Mouse (Mus musculus): ENCODE measurements around the gene Shisa6.
A peak's percentile ranks its signal among the peaks of the same experiment; 100 is the strongest.

Gene Shisa6

DNA sequence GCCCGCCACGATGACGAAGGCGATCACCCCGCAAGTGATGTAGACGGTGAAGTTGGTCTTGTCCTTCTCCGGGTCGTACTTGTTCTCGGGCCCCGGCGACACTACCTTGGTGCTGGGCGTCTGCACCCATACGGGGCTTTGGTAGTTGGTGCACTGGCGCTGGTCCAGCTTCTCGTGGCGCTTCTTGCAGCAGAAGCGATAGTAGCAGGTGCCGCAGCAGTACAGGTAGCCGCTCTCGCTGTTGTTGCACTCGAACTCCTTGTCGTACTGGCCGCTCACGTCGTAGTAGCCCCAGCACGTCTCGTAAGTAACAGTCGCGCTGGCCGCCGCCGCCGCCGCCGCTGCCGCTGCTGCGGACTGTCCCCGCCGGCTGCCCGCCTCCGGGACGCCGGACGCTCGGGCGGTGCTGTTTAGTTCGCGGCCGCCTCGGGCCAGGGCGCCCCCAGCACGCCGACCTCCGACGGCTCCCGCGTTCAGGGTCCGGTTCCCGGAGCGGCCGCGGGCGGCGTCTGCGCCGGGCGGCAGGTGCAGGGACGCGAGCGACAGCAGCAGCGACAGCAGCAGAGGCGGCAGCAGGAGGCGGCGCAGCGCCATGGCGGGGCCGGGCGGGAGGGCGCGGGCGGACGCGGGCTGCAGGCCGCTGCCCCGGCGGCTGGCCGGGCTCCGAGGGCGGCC lies at the start of gene Shisa6:
TSS of gene Shisa6 (minus strand) at position 594 of the 675 bp plus-strand sequence.
- DNase-seq (ENCODE audit: low spot score in 2 of 2) = peak in 1 of 2 experiments; percentile 19

DNA sequence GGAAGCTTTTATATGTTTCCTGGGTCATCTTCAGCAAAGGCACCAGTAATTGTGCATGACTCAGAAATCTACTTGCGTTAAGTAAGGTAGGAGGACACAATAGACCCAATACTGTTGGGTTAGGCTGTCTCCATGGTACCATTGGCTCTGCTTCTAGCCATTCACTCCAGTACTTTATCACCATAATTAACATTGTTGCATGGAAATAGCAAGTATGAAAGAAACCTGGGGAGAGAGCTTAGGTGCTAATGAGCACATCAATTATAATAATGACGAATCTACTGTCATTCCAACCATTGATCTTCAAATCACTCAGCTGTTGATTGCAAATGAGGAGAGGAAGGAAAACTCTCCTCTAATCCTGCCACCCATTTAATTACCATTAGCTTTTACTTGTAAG lies 48.1 kb upstream of the Shisa6 start:
- no peak for DNase-seq (ENCODE audit: low spot score in 2 of 2)

DNA sequence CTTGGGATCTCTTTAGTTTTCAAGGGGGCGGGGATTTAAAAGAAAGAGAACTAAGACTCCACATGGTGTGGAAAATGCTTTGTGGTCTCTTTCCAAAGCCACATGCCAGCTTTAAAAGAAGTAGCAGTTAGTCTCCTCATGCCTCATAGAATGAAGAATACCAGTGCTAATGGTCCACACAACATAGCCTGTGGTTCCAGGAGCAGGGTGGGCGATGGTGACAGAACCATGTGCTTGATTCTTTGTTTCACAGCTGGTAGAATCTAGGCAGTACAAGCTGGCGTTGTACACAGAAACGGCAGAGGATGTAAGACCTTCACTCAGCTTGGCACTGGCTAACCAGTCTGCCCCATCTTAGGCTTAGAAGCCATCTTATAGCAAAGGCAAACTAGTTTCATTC lies 43.3 kb upstream of the Shisa6 start:
- DNase-seq (ENCODE audit: low spot score in 2 of 2) = no peak

DNA sequence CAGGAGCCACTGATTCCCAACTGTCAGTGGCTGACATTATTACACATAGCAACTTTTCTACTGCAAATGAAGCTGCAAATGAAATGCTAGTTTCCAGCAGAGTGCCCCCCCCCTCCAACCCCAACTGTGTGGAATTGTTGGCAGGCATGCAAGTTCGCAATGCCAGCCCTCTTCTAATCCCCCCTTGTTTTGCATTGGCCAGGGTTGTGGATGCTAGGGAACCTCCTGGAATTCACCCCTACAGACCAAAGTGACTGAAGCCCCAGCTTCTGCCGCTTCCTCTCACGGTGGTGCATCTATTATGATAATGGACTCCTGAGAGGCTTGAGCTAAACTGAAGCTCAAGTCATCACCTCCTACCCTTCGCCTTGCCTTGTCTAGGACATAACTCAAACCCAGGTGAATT lies 42.6 kb upstream of the Shisa6 start:
- DNase-seq (ENCODE audit: low spot score in 2 of 2) = no peak

DNA sequence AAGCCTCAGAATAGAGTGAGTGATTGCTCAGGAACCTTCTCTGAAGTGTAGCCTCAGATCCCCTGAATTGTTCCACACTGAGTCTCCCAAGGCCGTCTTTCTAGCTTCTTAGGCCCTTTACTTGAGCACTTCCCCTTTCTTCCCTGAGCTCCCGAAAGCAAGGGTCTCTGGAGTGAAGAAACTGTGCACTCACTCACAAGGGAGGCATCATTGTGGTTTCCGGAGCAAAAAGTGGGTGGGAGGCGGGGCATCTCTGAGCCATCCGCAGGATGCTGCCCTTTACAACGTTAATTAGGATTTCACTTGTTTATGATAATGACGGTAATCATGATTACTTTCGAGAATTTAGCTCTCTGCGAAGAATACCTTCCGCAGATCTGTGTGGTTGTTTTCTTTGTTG lies 41.6 kb upstream of the Shisa6 start:
- DNase-seq (ENCODE audit: low spot score in 2 of 2) = no peak

DNA sequence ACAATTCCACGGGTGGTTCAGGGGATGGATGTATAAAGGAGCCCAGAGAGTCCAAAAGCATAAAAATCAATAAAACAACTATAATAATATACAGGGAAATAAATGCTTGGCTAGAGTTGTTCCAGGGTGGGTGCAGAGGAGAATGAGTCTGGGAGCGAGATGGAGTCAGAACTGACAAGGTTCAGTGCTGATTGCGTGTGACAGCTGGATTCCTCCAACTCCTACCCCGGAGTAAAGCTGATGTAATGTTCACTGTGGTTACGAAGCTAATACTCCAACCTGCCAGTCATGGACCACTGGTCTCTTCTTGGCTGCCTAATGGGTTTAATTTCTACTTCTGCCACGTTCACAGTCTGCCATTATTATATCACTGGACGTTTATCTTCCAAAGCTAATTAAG lies 36.5 kb upstream of the Shisa6 start:
- DNase-seq (ENCODE audit: low spot score in 2 of 2) = no peak

DNA sequence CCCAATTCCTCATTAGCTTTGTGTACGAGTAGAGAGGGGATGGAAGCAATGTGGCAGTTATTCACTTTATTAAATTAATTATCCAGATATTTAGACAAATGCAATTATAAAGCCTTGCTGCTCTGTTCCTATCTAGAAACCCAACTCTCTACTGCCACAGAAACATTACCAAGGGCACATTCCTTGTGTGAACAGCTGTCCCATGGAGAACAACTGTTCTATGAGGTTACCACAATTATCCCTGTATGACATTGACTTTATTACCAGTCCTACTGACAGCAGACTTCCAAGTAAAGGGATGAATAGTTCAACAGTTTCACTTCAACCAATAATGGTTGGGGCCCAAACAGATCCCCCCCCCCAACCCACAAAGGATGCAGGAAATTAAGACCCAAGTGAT lies 12.1 kb upstream of the Shisa6 start:
- no peak for DNase-seq (ENCODE audit: low spot score in 2 of 2)

DNA sequence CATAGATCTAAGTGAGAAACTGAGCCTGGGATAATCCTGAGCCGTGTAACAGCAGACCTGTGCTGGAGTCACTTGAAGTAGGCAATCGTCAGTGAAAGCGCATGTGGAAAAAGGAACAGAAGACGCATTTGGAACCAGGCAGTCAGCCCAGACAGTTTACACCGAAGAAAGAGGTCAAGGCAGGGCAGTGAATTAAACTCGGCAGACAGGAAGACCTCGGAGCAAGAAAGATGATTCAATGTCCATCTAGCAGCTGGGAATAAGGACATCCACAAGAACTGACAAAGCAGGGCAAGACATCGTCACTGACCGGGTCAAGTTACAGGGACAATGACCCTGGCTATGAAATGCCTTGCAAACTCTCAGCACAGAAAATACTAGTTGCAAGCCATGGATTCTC lies 10.1 kb upstream of the Shisa6 start:
- DNase-seq (ENCODE audit: low spot score in 2 of 2) = no peak

DNA sequence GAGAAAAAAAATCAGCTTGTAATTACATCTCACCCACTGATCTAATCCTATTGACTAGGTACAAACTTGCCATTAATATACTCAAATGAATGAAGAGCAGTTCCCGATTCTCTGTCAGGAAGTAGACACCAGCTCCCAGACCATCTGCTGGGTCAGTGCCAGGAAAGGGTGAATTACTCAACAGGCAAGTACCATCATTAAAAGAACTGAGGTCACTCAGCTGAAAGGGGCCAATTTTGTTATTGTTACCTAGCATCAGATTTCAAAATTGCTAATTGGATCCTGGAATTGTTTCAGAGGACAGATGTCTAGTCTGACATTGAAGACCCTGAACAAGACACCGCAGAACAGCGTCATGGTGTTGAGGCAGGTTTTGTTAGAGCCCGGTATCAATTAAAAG lies 9.4 kb upstream of the Shisa6 start:
- no peak for DNase-seq (ENCODE audit: low spot score in 2 of 2)

DNA sequence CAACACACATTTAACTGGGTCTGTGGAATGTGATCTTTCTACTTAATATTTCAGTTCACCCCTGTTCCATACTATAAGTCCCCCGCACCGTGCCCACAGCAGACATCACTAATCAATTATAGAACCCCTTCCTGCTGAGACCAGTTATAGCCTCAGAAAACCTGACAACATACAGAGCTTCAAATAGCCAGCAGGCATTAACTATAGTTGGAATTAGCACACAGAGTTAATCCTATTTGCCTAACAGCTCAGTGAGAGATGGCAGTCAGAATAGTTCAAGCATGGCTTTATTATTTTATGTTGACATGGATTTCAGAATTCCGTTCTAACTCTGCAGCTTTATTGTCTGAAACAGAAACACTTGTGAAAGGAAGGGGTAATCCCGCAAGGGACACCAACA lies 8.5 kb upstream of the Shisa6 start:
- no peak for DNase-seq (ENCODE audit: low spot score in 2 of 2)

DNA sequence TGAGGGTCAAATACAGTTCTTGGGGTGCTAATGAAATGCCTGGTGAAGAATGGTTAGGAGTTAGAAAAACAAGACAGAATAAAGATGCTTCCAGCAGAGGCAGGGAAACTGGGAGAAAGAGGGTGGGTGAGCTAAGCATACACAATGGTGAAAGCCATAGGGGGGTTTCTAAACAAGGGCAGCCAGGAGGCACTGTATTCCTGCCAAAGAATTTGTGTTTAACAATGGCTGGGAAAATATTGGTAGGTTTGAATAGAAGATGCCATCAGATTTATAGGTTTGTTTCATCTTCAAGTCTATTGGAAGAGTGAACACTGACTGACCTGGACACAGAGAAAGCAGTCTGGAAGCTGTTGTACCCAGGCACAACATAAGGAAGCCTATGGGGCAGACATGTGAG lies 2.4 kb upstream of the Shisa6 start:
- DNase-seq (ENCODE audit: low spot score in 2 of 2) = no peak

DNA sequence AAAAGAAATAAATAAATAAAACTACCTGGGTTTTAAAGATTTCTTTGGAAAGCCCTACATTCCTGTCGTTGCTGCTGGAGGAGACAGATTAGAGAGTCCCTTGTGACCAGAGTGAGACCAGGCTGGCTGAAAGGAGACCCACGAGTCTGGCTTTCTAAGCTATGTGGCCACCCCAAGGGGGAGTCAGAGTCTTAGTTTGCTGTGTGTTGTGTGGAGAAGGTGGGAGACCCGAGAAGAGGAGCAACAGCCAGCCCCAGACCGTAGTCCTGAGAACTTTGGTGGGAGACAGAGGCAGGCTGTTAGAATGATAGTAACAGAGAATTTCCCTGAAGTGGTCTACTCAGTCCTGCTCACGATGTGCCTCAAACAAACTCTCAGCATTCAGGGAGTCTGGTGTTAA lies 1.6 kb upstream of the Shisa6 start:
- peak in 1 of 2 experiments; percentile 17 for DNase-seq (ENCODE audit: low spot score in 2 of 2)

DNA sequence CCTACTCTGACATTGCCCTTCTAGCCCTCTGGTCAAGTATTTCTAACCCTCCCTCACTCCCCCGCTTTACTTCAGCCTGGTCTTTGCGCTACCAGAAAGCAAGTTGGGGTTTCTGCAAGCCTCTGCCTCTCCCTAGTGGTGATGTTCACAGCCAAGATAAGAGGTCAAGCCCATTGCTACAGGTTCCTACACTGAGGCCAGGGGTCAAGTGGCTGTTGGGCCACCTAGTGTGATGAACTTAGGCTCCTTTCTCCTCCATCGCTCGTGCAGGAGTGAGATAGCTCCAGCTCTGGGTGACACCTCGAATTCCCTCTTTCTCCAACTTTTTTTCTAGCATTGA lies 1.2 kb upstream of the Shisa6 start:
- no peak for DNase-seq (ENCODE audit: low spot score in 2 of 2)

DNA sequence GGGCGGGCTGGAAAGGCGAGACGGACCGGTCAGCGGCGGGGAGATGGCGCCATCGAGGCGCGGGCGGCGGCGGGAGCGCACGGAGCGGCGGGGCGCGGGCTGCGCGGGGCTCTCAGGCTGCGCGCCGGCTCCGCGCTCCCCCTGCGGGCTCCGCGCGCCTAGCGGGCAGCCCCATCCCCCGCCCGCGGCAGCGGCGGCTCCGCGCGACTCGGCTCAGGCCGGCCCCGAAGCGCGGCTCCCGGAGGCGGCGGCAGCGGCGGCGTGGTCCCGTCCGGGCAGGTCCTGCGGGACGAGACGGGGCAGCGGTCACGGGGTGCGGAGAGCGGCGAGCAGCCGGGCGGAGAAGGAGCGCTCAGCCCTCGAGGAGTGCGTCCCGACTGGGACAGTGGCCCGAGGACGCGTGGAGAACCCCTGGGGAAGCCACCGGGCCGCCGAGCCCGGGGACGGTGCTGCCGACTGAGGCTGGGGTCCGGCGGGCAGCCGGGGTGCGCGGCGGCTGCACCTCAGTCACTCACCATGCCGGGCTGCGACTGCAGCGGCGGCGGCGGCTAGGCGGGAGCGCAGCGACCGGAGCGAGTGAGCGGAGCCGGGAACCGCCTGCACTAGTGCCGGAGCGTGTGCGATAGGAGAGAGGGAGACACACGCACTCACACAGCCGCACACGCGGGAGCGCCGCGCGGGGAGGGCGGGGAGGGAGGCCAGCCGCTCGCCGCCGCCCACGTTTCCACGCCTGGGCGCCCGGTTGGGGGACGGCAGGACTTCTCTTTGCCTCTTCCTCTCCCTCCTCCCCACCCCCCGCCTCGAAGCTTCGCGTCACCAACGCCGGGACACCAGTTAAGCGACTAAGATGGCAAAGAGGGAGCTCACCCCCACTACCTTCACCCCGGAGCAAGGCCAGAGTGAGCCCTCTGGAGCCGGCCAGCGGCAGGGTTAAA lies 549 bp upstream of the Shisa6 start:
- peak; percentile 36 to 54 for DNase-seq (ENCODE audit: low spot score in 2 of 2)

DNA sequence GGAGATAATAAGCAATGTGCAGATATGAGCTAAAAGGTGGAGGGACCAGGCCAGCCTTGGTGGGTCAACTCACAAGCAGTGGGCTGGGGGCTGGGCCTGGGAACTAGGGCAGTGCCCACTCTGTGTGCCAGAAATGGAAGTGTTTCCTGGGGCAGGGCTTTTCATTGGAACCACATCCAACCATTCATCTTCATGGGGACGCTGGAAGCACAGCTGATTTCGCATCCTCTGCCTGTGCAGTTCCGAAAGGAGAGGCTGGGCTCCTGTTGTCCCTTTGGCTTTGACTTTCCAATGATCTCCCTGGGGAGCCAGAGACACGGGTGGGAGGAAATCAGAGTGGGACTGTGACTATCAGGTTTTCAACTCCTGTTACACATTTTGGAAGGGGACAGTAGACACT lies 1.5 kb downstream of the Shisa6 start:
- DNase-seq (ENCODE audit: low spot score in 2 of 2) = no peak

DNA sequence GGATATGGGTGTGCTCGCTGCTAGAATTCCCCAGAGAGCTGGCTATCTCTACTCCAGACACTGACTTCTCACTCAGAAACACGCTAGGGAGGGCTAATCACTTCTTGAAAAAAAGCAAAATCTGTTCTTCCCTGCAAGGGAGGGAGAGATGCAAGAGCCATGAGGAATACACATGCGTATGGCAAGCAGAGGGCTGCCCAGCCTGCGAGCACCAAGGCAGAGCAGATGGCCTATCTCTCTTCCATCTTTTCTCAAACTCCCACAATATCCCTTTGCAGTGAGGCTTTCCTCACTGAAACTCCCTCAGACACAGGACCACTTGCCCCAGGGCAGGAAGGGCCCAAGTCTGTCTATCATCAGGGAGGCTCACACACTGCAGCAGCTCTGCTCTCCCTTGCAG lies 3.4 kb downstream of the Shisa6 start:
- DNase-seq (ENCODE audit: low spot score in 2 of 2) = no peak

DNA sequence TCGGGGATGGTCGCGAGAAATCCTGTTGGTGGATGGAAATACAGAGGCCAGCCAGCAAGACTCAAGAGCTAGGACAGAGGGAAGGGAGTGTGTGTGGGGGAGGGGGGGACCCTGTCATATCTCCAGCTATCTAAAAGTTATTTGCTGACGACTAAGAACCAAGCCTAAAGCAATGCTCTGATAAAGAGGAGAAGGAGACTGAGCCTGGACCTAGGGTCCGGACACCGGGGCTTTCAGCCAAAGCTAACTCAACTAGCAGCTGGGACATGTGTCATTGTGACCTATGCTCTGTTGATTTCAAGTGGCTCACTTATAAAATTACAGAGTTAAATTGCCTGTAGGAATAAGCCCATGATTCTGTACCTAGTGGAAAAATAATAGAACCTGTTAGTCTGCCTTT lies 6.4 kb downstream of the Shisa6 start:
- no peak for DNase-seq (ENCODE audit: low spot score in 2 of 2)

DNA sequence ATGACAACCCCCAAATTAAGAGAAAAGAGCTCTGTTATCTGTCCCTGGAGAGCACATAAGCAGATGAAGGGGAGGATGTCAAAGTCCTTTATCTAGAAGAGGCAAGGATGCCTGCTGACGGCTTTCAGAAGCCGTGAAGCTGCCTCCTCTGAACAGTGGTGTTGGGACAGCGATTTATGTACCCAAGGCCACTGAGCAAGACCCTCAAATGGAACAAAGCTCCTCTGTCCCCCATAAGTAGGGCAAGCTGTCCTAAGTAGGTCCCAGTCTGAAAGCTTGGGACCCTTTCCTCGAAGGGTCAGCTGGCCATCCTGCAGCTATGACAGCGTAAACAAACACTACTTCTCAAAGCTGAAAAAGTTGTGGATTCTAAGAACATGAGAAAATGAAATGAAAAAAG lies 11.4 kb downstream of the Shisa6 start:
- DNase-seq (ENCODE audit: low spot score in 2 of 2) = no peak

DNA sequence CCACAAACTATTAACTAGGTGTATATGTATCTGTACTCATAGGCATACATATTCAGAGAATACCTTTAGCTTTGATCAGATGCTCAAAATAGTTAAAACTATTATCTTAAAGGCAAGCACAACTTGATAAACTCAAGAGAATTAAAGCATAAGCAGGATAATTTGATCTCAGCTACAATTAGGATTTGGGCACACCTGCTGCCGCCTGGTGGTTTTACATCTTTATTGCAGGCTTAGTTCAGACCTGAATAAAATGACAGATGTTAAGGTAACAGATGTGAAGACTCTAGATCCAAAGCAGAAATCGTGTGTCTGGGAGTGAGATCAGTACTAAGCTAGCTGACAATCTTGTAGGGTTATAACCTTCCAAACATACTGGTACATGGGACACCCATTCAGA lies 24.8 kb downstream of the Shisa6 start:
- no peak for DNase-seq (ENCODE audit: low spot score in 2 of 2)

DNA sequence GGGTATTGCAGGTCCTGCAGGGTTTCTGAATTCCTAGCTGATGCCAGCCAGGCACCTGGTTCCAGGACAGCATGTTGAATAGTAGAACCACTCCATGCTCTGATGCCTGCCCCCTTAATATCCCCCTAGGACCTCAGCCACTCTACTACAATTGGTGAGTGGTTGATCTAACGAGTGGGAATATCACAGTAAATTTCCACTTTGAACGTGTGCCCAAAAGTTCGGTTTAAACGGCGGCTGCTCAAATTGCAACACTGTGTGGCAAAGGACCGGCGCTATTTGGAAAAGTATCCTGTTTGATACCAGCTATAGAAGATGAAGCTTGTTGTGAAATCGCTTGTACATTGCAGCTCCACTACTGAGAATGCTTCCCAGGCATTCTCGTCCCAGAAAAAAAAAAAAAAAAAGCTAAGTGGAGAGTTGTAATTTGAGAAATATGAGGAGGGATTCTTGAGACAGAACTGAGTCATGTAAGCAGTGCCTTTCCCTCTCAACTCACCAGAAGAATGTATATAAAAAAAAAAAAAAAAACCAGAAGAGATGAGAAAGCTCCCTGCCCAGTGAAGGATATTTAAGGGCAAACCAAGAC lies 26.8 kb downstream of the Shisa6 start:
- DNase-seq (ENCODE audit: low spot score in 2 of 2) = no peak

DNA sequence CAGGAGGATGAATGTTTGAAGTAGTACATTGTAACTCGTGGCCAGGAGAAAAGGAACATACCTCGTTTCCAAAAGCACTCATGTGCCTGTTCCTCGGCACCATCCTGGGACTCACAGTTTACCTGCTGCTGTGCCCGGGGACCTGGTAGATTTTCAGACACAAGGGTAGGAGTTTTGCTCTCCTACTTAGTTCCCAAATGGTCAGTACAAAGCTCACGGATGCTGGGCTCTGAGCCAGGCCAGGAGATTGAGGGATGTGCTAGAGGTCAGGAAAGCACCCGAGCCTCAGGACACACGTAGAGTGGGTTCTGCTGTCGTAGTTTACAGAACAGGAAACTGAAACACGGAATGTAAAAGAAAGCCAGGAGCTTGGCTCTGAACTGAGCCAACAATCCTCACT lies 29.5 kb downstream of the Shisa6 start:
- DNase-seq (ENCODE audit: low spot score in 2 of 2) = no peak

DNA sequence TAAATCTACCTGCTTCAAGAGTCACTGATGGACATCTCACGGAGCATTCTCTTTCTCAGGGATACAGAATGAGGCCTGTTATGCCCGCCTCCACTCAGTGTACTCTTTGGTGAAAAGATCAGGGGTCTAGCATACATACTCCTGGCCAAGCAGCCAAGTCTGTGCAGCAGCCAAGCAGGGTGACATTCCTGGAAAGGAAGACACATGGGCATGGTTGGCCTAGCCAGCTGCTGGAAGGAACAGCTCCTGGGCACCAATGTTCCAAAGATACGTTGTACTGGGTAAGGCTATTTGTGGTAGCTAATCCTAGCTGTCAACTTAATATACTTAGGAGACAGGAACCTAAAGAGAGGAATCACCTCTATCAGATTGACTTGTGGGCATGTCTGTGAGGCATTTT lies 31.4 kb downstream of the Shisa6 start:
- no peak for DNase-seq (ENCODE audit: low spot score in 2 of 2)

DNA sequence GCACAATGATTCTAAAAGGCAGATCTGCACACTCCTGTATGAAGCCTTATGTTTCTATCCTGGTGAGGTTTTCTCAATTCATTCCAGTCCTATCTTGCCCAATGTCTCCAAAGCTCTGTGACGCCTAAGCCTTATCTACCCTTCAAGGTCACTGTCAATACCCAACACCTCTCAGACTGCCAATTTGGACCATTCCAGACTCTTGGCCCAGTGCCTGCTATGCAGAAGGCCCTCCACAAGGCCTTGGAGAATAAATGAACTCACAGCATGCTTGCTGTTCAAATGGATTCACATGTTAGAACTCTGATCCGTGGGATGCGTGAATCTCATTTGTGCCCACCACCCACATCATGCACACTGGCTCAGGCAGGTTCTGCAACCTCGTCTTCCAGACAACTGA lies 38.0 kb downstream of the Shisa6 start:
- DNase-seq (ENCODE audit: low spot score in 2 of 2) = no peak
